Mouse (Mus musculus) heart, embryonic 12.5 days (tissue): ENCODE results near the gene Cbfb. TPM values are rescaled to one million over a fixed set of nuclear protein-coding genes. Genes with fewer than 3 reads are reported as not detected.
"Not testable (repeated sequence)": the region's sequence is repeated elsewhere in the genome, so short reads cannot be mapped to it uniquely, and the experiment has no call there.

Experiments
- ATAC-seq: fragments of 200-750 bp; cut with Nextera tagmentation; 2 replicates; pipeline ENCODE4 v1.8.0; 2017; ENCODE audit warnings: moderate TSS enrichment, moderate library complexity; ENCODE audit not compliant: insufficient number of reproducible peaks, low FRiP score
- H3K27ac ChIP-seq: fragments of 300-500 bp; sonication (generic); 2 replicates; pipeline ENCODE4 v1.5.1; 2016; ENCODE audit warnings: mild to moderate bottlenecking, moderate library complexity; ENCODE audit not compliant: poor library complexity, severe bottlenecking
- H3K27me3 ChIP-seq: fragments of 300-500 bp; sonication (generic); replicated peaks from 2 replicates; pipeline ENCODE4 v1.6.1; 2016; ENCODE audit warnings: mild to moderate bottlenecking, moderate library complexity
- H3K36me3 ChIP-seq: fragments of 300-500 bp; sonication (generic); 2 replicates; pipeline ENCODE4 v1.6.1; 2016; ENCODE audit warnings: mild to moderate bottlenecking, moderate library complexity
- H3K4me1 ChIP-seq: fragments of 300-500 bp; sonication (generic); replicated peaks from 2 replicates; pipeline ENCODE4 v1.6.1; 2016; ENCODE audit warnings: mild to moderate bottlenecking
- H3K4me2 ChIP-seq: fragments of 300-500 bp; sonication (generic); 2 replicates; pipeline ENCODE4 v1.6.1; 2016; ENCODE audit warnings: mild to moderate bottlenecking, moderate library complexity
- H3K4me3 ChIP-seq: fragments of 300-500 bp; sonication (generic); 2 replicates; pipeline ENCODE4 v1.5.1; 2016; ENCODE audit warnings: mild to moderate bottlenecking
- H3K9ac ChIP-seq: fragments of 300-500 bp; sonication (generic); 2 replicates; pipeline ENCODE4 v1.6.1; 2016; ENCODE audit warnings: mild to moderate bottlenecking, moderate library complexity
- H3K9me3 ChIP-seq: fragments of 300-500 bp; sonication (generic); replicated peaks from 2 replicates; pipeline ENCODE4 v1.6.1; 2016; ENCODE audit warnings: mild to moderate bottlenecking, moderate library complexity
- WGBS: fragments of 180-500 bp; shearing (Covaris S2); methylation state at CpG from one replicate; pipeline ENCODE4 v1.1.7; 2016; 5-methylcytosine and 5-hydroxymethylcytosine counted together
- polyA plus RNA-seq: library from polyadenylated mRNA; unstranded; fragments of >200 nt; fragmentation: Nextera tagmentation; extraction: Ambion mirVana; gene quantifications from 2 replicates; pipeline ENCODE4 v1.2.1, GENCODE M21; 2016

The Cbfb gene
- polyA plus RNA-seq, 1 experiment from 2014 or later, result 65.3 TPM

DNA sequence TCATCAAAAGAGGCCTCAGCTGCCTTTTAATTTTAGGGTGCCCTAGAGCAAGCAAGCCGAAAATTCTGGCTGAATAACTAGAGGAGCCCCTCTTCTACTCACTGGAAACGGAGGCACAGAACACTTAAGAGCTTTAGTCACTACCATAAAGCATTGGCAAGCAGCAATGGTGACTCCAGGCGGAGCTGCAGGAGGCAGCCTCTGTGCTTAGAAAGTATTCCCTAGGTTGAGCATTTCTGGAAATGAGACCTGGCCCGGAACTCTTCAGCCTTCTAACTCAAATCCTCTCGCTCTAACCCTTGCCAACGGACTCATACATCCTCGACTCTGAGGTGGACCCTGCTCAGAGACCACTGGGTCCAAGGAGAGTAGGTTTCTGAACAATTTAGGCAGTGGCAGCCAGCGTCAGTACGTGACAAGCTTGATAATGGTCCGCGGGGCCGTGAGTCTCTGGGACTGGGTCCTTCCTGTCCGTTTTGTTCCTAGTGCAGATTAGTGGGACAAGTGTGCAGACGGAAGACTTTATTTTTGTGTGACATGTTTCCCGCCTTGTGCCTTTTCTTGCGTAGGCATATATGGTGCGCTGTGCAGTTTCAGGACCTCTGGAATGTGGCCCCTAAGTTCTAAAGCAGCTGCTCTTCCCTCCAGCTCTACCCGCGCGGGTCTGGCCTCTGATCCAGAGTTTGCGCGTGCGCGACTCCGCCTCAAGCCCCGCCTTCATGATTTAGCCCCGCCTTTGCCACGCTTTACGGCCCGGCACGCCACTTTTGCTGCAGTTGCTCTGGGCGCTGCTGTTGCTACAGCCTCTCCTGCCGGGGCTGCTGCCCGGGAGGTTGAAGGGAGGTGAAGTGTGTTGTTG is 54.2 kb downstream of the Cbfb start, which contains the start of gene D230025D16Rik:
TSS of gene D230025D16Rik (plus strand) at position 733 of the 859 bp plus-strand sequence.
- Histone ChIP-seq H3K4me2 (peak within 1 kb of the TSS; percentile 80), H3K4me3 (peak within 1 kb of the TSS; percentile 96), H3K9me3 (no peaks in the 10 kb centered on the region), H3K27ac (peak within 1 kb of the TSS; percentile 82), H3K9ac (peak within 1 kb of the TSS; percentile 91), H3K4me1 (peaks cover 16% of the 10 kb centered on the region), H3K36me3 (no peaks in the 10 kb centered on the region), H3K27me3 (no peaks in the 10 kb centered on the region)
- peak; percentile 95 for ATAC-seq
- 3% methylated on average over 34 of the region's 34 CpGs for WGBS

DNA sequence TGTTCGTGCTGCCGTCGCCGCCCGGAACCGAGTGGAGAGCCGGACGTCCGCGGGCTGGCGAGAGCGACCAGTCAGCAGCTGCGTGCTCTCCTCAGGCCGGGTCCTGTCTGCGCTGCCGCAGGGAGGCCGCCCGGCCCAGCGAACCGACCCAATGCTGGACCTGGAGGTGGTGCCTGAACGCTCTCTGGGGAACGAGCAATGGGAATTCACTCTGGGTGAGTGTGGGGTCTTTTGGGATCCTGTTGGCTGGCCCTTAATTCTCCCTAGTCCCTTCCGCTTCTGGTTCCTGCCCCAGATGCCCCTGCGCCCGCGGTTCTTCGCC is 54.8 kb downstream of the Cbfb start:
- no peaks in the 10 kb centered on the region for H3K27me3 ChIP-seq
- WGBS, result under 1% methylated on average over 27 of the region's 27 CpGs
- peak overlapping the region; percentile 96 for H3K4me3 ChIP-seq
- peak overlapping the region; percentile 91 for H3K9ac ChIP-seq
- peak overlapping the region; percentile 80 for H3K4me2 ChIP-seq
- H3K4me1 ChIP-seq, result peaks cover 16% of the 10 kb centered on the region
- no peaks in the 10 kb centered on the region for H3K36me3 ChIP-seq
- peak overlapping the region; percentile 82 for H3K27ac ChIP-seq
- H3K9me3 ChIP-seq, result no peaks in the 10 kb centered on the region
- no peak for ATAC-seq

DNA sequence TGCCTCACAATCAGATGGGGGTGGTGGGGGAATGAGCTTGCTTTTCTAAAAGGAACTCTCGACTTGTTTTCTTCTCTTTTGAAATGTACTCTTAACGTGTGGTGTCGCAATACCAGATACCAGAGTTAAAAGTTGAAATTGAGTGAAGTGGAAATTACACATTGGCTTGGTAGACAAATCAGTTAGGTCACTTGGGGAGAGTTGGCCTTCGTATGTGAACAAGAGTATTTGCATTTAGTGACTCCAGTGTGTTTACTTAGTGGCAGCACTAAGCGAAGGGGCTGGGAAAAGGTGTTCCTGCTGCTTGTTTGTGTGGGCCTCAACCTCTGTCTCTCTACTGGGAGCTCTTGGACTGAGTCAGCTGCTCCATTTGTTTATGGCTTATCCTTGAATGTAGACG is 55.4 kb downstream of the Cbfb start:
- Histone ChIP-seq H3K36me3 (no peaks in the 10 kb centered on the region), H3K27ac (0 out of 2 replicates have a peak overlapping the region, but pooled peaks have one; percentile 82), H3K4me2 (peak overlapping the region; percentile 80), H3K27me3 (no peaks in the 10 kb centered on the region), H3K9ac (peak overlapping the region; percentile 91), H3K9me3 (no peaks in the 10 kb centered on the region), H3K4me1 (peaks cover 19% of the 10 kb centered on the region), H3K4me3 (peak overlapping the region; percentile 96)
- 25% methylated on average over 6 of the region's 6 CpGs for WGBS
- no peak for ATAC-seq

DNA sequence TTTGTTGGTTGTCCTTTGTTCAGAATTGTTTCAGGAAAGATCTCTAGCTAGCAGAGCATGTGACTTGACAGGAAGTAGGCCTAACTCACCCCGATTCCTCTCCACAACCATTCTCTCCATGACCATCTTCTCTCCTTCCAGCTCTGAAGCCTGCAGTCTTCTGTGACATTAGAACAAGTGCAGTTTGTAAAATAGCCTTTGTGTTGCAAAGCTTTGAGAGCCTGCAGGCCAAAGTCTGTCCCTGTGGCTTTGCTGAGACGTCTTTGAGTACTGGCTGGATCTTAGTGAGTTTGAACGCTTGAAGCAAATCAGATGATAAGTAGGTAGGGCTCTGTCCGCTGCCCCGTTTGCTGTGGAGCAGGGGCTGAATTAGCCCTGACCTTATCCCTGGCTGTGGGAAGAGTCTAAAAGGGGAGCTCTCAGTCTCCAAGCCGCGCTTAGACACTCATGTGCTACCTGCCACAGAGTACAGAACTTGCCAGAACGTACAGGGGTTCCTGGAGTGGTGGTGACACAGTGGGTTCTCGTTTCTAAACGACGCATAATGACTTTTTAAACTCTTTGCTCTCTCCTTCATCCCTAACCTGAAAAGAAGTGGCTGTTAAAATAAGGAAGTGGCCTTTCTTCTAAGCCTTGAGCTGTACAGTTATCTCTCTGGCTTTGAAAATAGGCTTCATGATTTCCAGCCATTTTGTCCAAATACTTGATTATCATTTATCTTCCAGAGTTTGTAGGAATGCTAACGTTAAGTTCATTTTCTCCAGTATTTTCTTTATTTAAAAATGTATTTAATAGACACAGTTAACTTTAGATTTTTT is 61.2 kb downstream of the Cbfb start:
- ATAC-seq, result no peak
- Histone ChIP-seq H3K4me1 (0 out of 2 replicates have a peak, but pooled peaks cover 9% of the 10 kb centered on the region), H3K27ac (no peak overlapping the region), H3K4me2 (no peak overlapping the region), H3K36me3 (peaks cover 23% of the 10 kb centered on the region), H3K9ac (no peak overlapping the region), H3K4me3 (no peak overlapping the region), H3K27me3 (no peaks in the 10 kb centered on the region), H3K9me3 (no peaks in the 10 kb centered on the region)
- 78% methylated on average over 12 of the region's 12 CpGs for WGBS

DNA sequence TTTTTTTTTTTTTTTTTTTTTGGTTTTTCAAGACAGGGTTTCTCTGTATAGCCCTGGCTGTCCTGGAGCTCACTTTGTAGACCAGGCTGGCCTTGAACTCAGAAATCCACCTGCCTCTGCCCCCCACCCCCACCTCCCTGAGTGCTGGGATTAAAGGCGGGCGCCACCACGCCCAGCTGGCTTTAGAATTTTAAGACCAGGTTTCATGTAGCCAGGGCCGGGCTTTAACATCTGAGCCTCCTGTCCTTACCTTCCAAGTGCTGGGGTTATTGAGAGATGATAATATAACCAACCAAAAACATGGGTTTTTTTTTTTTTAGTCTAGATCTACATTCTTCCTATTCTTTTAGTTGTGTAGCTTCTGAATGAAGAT is 61.8 kb downstream of the Cbfb start:
- not testable (repeated sequence) for H3K4me2 ChIP-seq, H3K4me1 ChIP-seq, H3K27ac ChIP-seq, ATAC-seq, H3K4me3 ChIP-seq, H3K9me3 ChIP-seq, H3K9ac ChIP-seq, H3K27me3 ChIP-seq
- peaks cover 24% of the 10 kb centered on the region for H3K36me3 ChIP-seq
- WGBS, result 93% methylated on average over 4 of the region's 4 CpGs

DNA sequence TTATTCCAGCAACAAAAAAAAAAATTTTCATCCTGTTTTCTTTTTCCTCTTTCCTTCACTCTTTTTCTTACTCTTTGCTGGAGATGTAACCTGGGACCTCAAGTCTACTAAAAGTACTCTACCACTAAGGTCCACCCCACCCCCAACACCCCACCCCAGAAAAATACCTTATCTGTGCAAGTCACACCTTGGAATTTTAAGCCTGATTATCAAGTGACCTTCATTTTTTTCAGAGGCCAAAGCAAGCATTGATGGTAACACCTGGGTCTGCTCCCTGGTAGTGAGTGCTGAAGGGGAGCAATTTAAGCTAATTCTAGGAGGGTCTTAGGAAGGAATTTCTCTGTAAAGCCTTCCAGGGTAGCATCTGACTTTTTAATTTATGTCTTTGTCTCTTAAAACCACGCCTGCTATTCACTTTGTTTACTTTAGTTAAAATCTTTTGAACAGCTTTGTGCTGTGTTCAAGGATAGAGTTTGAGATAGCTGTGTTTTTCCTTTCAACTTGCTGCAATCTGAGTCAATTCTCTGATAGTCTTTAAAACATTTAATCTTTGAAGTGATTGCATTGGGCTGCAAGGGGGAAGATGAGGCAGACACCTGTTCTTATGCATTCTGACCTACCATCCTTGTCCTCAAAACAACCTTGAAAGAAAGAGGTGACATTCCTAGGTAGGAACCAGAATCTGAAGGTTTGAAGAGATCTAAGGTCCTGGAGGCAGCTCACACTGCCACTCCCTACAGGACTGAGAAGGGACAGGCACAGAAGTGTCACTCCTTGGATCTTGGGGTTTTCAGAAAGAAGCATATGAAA is 62.9 kb downstream of the Cbfb start:
- H3K9ac ChIP-seq, result no peak overlapping the region
- H3K27me3 ChIP-seq, result no peaks in the 10 kb centered on the region
- no peak overlapping the region for H3K4me2 ChIP-seq
- H3K9me3 ChIP-seq, result no peaks in the 10 kb centered on the region
- WGBS, result 70% methylated on average over 1 of the region's 1 CpGs
- no peak overlapping the region for H3K4me3 ChIP-seq
- peaks cover 31% of the 10 kb centered on the region for H3K36me3 ChIP-seq
- no peak for ATAC-seq
- H3K27ac ChIP-seq, result no peak overlapping the region
- H3K4me1 ChIP-seq, result 0 out of 2 replicates have a peak, but pooled peaks cover 9% of the 10 kb centered on the region

DNA sequence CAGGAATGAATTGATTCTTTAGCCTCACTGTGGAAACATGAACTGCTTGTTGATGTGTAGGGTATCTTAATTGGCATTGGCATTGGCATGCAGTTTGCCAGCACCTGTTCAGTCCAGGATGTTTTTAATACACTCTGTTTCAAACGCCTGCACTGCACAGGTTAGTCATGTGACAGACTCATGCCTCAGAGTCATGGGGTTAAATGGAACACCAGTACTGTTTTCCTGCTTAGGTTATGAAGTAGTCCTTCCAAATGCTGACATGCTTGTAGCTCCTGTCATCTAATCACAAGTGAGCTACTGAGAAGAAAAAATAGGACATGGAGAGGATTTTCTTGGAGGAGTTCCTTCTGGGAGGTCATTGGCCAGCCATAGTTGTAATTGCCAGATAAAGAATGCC is 64.7 kb downstream of the Cbfb start:
- H3K4me2 ChIP-seq, result no peak overlapping the region
- ATAC-seq, result no peak
- H3K9me3 ChIP-seq, result no peaks in the 10 kb centered on the region
- H3K4me3 ChIP-seq, result no peak overlapping the region
- no peaks in the 10 kb centered on the region for H3K27me3 ChIP-seq
- no peak overlapping the region for H3K9ac ChIP-seq
- 78% methylated on average over 1 of the region's 1 CpGs for WGBS
- H3K36me3 ChIP-seq, result peaks cover 45% of the 10 kb centered on the region
- H3K27ac ChIP-seq, result no peak overlapping the region
- H3K4me1 ChIP-seq, result 0 out of 2 replicates have a peak, but pooled peaks cover 9% of the 10 kb centered on the region

DNA sequence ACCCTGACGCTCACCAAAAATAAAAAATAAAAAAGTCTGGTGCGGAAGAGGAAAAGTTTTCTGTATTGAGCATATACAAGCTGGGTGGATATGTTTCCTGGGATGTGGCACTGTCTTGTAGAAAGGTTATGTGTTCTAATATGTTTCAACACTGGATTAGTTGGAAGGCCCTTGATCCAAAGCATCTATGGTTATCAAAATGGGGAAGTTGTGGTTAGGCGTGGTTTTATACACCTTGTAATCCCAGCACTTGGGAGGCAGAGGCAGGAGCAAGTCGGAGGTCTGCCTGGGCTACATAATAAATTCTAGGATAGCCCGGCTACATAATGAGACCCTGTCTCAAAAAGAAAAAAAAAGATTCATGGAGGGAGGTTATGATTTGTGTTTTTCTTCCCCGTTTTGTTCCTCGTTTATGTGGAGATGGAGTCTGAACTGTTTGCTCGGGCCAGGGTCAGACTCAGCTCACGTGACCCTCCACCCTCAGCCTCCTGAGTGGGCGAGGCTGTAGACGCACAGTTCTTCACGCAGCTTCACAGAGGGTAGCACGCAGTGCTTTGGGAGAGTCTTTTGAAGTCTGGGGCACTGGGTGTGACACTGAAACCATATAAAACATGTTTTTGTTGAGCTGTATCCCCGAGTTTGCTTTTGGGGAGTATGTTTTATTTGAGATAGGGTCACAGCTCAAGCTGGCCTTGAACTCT is 67.1 kb downstream of the Cbfb start:
- Histone ChIP-seq H3K9ac (no peak overlapping the region), H3K4me3 (no peak overlapping the region), H3K9me3 (no peaks in the 10 kb centered on the region), H3K36me3 (peaks cover 57% of the 10 kb centered on the region), H3K27ac (no peak overlapping the region), H3K4me1 (no peaks in the 10 kb centered on the region), H3K27me3 (no peaks in the 10 kb centered on the region), H3K4me2 (no peak overlapping the region)
- WGBS, result 87% methylated on average over 14 of the region's 14 CpGs
- ATAC-seq, result no peak

DNA sequence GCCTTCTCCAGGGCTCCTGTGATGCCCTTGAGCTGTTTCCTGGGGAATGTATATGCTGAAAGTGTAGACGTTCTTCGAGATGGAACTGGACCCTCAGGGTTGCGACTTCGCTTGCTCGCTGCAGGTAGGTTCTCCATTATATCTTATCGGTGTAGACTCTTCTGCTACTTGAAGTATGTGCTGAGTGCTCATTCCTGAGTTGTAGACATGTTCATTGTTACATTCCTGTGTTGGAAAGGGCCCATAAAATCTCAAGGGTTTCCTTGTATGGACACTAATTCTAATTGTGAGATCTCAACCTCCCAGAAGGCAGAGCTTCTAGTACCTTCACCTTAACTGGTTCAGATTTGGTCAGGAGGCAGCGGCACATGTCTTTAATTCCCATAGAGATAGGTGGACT is 70.5 kb downstream of the Cbfb start:
- H3K27ac ChIP-seq, result no peak overlapping the region
- no peak overlapping the region for H3K9ac ChIP-seq
- no peaks in the 10 kb centered on the region for H3K27me3 ChIP-seq
- WGBS, result 90% methylated on average over 7 of the region's 7 CpGs
- no peaks in the 10 kb centered on the region for H3K9me3 ChIP-seq
- H3K4me1 ChIP-seq, result no peaks in the 10 kb centered on the region
- no peak overlapping the region for H3K4me3 ChIP-seq
- H3K36me3 ChIP-seq, result peaks cover 50% of the 10 kb centered on the region
- no peak overlapping the region for H3K4me2 ChIP-seq
- ATAC-seq, result no peak

DNA sequence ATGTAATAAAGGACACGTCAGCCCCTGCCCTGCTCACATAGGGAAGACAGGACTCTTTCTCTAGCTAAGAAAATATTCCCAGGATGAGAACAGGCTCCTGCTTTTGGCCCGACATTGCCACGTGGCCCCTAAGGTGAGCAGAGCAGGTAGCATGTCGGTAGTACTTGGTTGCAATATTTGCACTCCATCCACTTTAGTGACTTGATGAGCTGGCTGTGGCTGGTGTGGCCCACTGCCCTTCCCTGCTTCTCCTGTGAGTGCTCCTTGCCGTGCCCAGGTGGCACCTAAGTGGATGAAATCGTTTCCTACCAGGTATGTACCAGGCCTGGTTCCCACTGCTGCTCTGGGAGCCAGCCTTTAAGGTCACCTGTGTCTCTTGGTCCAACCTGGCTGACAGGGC is 81.5 kb downstream of the Cbfb start:
- Histone ChIP-seq H3K9ac (no peak overlapping the region), H3K4me3 (no peak overlapping the region), H3K4me1 (peaks cover 26% of the 10 kb centered on the region), H3K27me3 (peaks cover 14% of the 10 kb centered on the region), H3K9me3 (no peaks in the 10 kb centered on the region), H3K4me2 (no peak overlapping the region), H3K27ac (no peak overlapping the region), H3K36me3 (peaks cover 55% of the 10 kb centered on the region)
- ATAC-seq, result no peak
- 91% methylated on average over 6 of the region's 6 CpGs for WGBS
